In the genomic region with DNA sequence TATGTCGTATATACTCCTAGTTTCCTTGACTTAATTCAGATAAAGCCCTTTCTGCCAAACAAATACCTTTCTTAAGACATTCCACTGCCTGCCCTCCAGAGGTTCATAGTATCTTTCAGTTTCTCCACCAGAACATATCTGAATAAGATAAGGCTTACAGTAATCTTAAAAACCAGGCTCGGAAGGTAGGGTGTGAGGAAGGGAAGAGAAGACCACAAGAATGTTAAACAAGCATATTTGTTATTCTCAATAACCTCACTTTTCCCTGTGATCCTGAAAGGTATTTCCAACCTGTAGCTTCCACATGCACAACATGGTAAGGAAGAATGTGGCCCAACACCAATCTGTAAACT, we compare ENCODE assay signal across 24 mouse cellular contexts. TPM values are rescaled to one million over a fixed set of nuclear protein-coding genes. Genes with fewer than 3 reads are reported as not detected.
DNase-seq lines count a peak whose midpoint lies in the region; ATAC-seq and TF ChIP-seq lines count a peak whose summit lies in the region.
"Had no signal": no experiment of that assay in that cellular context is flagged by ENCODE, and none has a peak within 500 bp of the region (broad histone marks: within the 10 kb centered on the region; RNA-seq: fewer than 3 reads in every experiment).

No protein-coding gene starts in this region.

- WGBS in heart, embryonic 12.5 days = 17% methylated on average over 2 of the region's 2 CpGs
- 5% methylated on average over 2 of the region's 2 CpGs for WGBS in liver, embryonic 14.5 days (ENCODE audit: insufficient replicate concordance)
- 88% methylated on average over 2 of the region's 2 CpGs for WGBS in forebrain, embryonic 10.5 days

- no peak overlapping the region for H3K4me3 ChIP-seq in heart, embryonic 12.5 days
- peak overlapping the region; percentile 19 to 34 for H3K4me3 ChIP-seq in liver, embryonic 14.5 days (ENCODE audit: insufficient read depth in 1 of 2, low read depth in 2 of 2, low read length in 2 of 2)
- no peak overlapping the region for H3K4me3 ChIP-seq in forebrain, embryonic 10.5 days
- H3K4me3 ChIP-seq: kidney, embryonic 15.5 days; limb, embryonic 12.5 days; neural tube, embryonic 15.5 days had no signal

- peaks cover 21% of the 10 kb centered on the region for H3K4me1 ChIP-seq in heart, embryonic 12.5 days (replicated peaks)
- H3K4me1 ChIP-seq in liver, embryonic 14.5 days (replicated peaks; ENCODE audit: control insufficient read depth in 2 of 2, insufficient read depth in 2 of 2, low read length in 1 of 2) = peaks cover 53 to 55% of the 10 kb centered on the region in 2 experiments
- peaks cover 14% of the 10 kb centered on the region for H3K4me1 ChIP-seq in forebrain, embryonic 10.5 days

- no peak for DNase-seq in heart, postnatal 4 days
- DNase-seq in 3T3-L1 (ENCODE audit: low read depth, low spot score) = peak; percentile 17
- DNase-seq in c-Kit-negative CD71-positive TER-119-positive erythroid progenitor cells, embryonic 14.5 days (ENCODE audit: low read depth, low spot score) = peak; percentile 30
- DNase-seq in liver, embryonic 14.5 days (ENCODE audit: low read depth in 3 of 3, low spot score in 3 of 3) = peak in 2 of 3 experiments; percentile 48 to 52
- DNase-seq in frontal cortex, postnatal 10 days (ENCODE audit: low spot score in 2 of 2) = no peak
- no peak for DNase-seq in forebrain, embryonic 10.5 days (ENCODE audit: extremely low spot score, low spot score)
- DNase-seq in embryo, embryonic 10.5 days (ENCODE audit: low spot score) = no peak
- DNase-seq: adrenal gland, adult 8-10 months; B cell, adult 2 months; cerebellum, adult 9-11 months; gastrocnemius, postnatal 14 days; kidney, postnatal 36 days; lung, adult 2 months; lung, postnatal 36 days had no signal

- H3K27me3 ChIP-seq in heart, embryonic 12.5 days (replicated peaks) = no peaks in the 10 kb centered on the region
- no peaks in the 10 kb centered on the region for H3K27me3 ChIP-seq in liver, embryonic 14.5 days (ENCODE audit: control insufficient read depth, insufficient read depth, low read length)
- no peaks in the 10 kb centered on the region for H3K27me3 ChIP-seq in forebrain, embryonic 10.5 days (ENCODE audit: poor library complexity, severe bottlenecking)
- H3K27me3 ChIP-seq: CH12.LX; kidney, embryonic 15.5 days; limb, embryonic 12.5 days; neural tube, embryonic 15.5 days had no signal

- H3K9me3 ChIP-seq in heart, embryonic 12.5 days (replicated peaks) = no peaks in the 10 kb centered on the region
- H3K9me3 ChIP-seq in liver, embryonic 14.5 days (ENCODE audit: control insufficient read depth, low read length) = no peaks in the 10 kb centered on the region
- peaks cover 5% of the 10 kb centered on the region; the same call in 1 of the 2 replicates for H3K9me3 ChIP-seq in forebrain, embryonic 10.5 days
- H3K9me3 ChIP-seq: kidney, embryonic 15.5 days; limb, embryonic 12.5 days; neural tube, embryonic 15.5 days had no signal

- no peaks in the 10 kb centered on the region for H3K36me3 ChIP-seq in heart, embryonic 12.5 days
- H3K36me3 ChIP-seq in liver, embryonic 14.5 days (replicated peaks; ENCODE audit: control insufficient read depth, insufficient read depth, low read depth) = no peaks in the 10 kb centered on the region
- H3K36me3 ChIP-seq in forebrain, embryonic 10.5 days (replicated peaks) = peaks cover 9% of the 10 kb centered on the region
- H3K36me3 ChIP-seq: kidney, embryonic 15.5 days; limb, embryonic 12.5 days; neural tube, embryonic 15.5 days had no signal

- no peak for ATAC-seq in heart, embryonic 12.5 days (ENCODE audit: insufficient number of reproducible peaks, low FRiP score)
- peak; percentile 45; the same call in 1 of the 2 replicates for ATAC-seq in liver, embryonic 14.5 days (ENCODE audit: insufficient read depth)
- ATAC-seq: activated CD4-positive, CD25-positive, alpha-beta regulatory T cell, adult 4 months; forebrain, embryonic 14.5 days; hindbrain, postnatal 0 days; intestine, postnatal 0 days had no signal

- no peak overlapping the region for H3K9ac ChIP-seq in heart, embryonic 12.5 days
- H3K9ac ChIP-seq in liver, embryonic 14.5 days (replicated peaks) = peak overlapping the region; percentile 57
- H3K9ac ChIP-seq: kidney, embryonic 15.5 days; limb, embryonic 12.5 days; neural tube, embryonic 15.5 days had no signal

- peak overlapping the region; percentile 15; the same call in 1 of the 2 replicates for H3K27ac ChIP-seq in heart, embryonic 12.5 days (ENCODE audit: poor library complexity, severe bottlenecking)
- peak overlapping the region; percentile 90 for H3K27ac ChIP-seq in liver, embryonic 14.5 days
- H3K27ac ChIP-seq in forebrain, embryonic 10.5 days = no peak overlapping the region
- H3K27ac ChIP-seq: hindbrain, postnatal 0 days; kidney, embryonic 15.5 days; limb, embryonic 12.5 days; neural tube, embryonic 15.5 days had no signal

- peak; percentile 63 for TF ChIP-seq EP300 in liver, embryonic 14.5 days (IDR thresholded peaks at IDR 0.05; ENCODE audit: low read depth)

- H3K4me2 ChIP-seq in heart, embryonic 12.5 days = 0 out of 2 replicates have a peak overlapping the region, but pooled peaks have one; percentile 13
- H3K4me2 ChIP-seq in liver, embryonic 14.5 days (ENCODE audit: low read depth) = peak overlapping the region; percentile 74
- H3K4me2 ChIP-seq: kidney, embryonic 15.5 days; limb, embryonic 12.5 days; midbrain, embryonic 11.5 days; neural tube, embryonic 15.5 days had no signal

- no peak for TF ChIP-seq CTCF in liver, embryonic 14.5 days (IDR thresholded peaks at IDR 0.05; ENCODE audit: low read depth)

RNA-seq across cellular contexts. Expression of a gene that starts 5.0 kb away (rescaled TPM):
- polyA plus RNA-seq in heart, embryonic 12.5 days (2016; fragmentation: Nextera tagmentation; extraction: Ambion mirVana) = 18.0 and 18.5 TPM in 2 replicates
- total RNA-seq in heart, postnatal 4 days (2021) = 10 to 100 TPM; 50.0 to 53.0 TPM
- polyA plus RNA-seq in liver, embryonic 14.5 days (2012; rRNA removed) = 12.5 and 18.6 TPM in 2 replicates
- 14.4 and 15.0 TPM in 2 replicates for polyA plus RNA-seq in liver, embryonic 14.5 days (2014; fragmentation: Nextera tagmentation; extraction: Ambion mirVana)
- 23.6 and 24.5 TPM in 2 replicates for polyA plus RNA-seq in forebrain, embryonic 10.5 days (2016; fragmentation: Nextera tagmentation; extraction: Ambion mirVana)

Comparison
In these comparisons a context has a peak if more than half of its experiments do, and no peak if none do; other contexts are left out.
1. H3K4me3 ChIP-seq: peak in liver, embryonic 14.5 days (2 of 2); none in heart, embryonic 12.5 days (single experiment) and forebrain, embryonic 10.5 days (single experiment).
2. DNase-seq: peak in 3T3-L1 (single experiment), c-Kit-negative CD71-positive TER-119-positive erythroid progenitor cells, embryonic 14.5 days (single experiment) and liver, embryonic 14.5 days (2 of 3); none in heart, postnatal 4 days (single experiment), frontal cortex, postnatal 10 days (0 of 2), forebrain, embryonic 10.5 days (single experiment) and embryo, embryonic 10.5 days (single experiment).